Mouse (Mus musculus): Measurements from ENCODE around the gene Bag5.

DNA sequence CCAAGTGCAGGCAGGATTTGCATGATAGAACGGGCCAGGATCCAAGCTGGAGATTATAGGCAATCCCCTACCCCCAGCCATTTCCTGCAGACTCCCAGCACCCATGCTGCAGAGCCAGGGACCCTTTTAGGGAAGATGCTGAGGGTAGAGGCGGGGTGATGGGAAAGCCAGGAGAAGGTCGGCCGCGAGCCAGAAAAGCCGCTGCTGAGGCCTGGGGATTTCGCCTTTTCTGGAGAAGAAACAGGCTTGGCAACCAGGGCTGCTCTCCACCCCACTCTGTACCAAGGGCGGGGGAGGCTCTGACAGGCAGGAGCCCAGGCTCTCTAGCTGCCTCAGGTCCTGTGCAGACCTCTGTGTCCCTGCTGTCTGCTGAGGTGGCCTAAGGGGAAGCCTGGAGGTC is 31.8 kb downstream of the Bag5 start:
- TF ChIP-seq EP300 (IDR thresholded peaks at IDR 0.05; ENCODE audit: low read depth), result no peak
- no peak for TF ChIP-seq CTCF (IDR thresholded peaks at IDR 0.05; ENCODE audit: low read depth)

Measured in liver, postnatal 0 days (tissue).